Mouse (Mus musculus) ES-E14 (cell line): ENCODE data around the gene Ppm1n. TPM values are rescaled to one million over a fixed set of nuclear protein-coding genes. Genes with fewer than 3 reads are reported as not detected.

Experiments used
- DNase-seq: peaks from one replicate; pipeline ENCODE4 v3.0.0-alpha.2; 2013; ENCODE audit warnings: low read depth, low spot score
- H3K27ac ChIP-seq: 2 replicates; pipeline ENCODE4 v1.5.1; 2012; ENCODE audit warnings: low read depth, mild to moderate bottlenecking, low read length, moderate library complexity, mixed read lengths; ENCODE audit not compliant: poor library complexity, insufficient read depth, severe bottlenecking
- H3K36me3 ChIP-seq: 2 replicates; pipeline ENCODE4 v1.6.1; 2012; ENCODE audit warnings: mild to moderate bottlenecking, low read length, moderate library complexity, mixed read lengths; ENCODE audit not compliant: control insufficient read depth, poor library complexity, insufficient read depth, severe bottlenecking
- H3K4me1 ChIP-seq, 2 experiments: fragments of 150-350 bp in 1 of 2; sonication (generic) in 1 of 2; 2 replicates each; pipeline ENCODE4 v1.6.1; 2012; ENCODE audit warnings: low read length in 2 of 2, mild to moderate bottlenecking in 1 of 2, mixed read lengths in 1 of 2; ENCODE audit not compliant: control insufficient read depth in 2 of 2, insufficient read depth in 2 of 2, poor library complexity in 1 of 2
- H3K4me3 ChIP-seq, 2 experiments: fragments of 150-350 bp in 1 of 2; sonication (generic) in 1 of 2; 2 replicates each; pipeline ENCODE4 v1.5.1; 2012; ENCODE audit warnings: low read length in 2 of 2, low read depth in 1 of 2, mild to moderate bottlenecking in 1 of 2, mixed read lengths in 1 of 2; ENCODE audit not compliant: insufficient read depth in 1 of 2, poor library complexity in 1 of 2, severe bottlenecking in 1 of 2
- H3K9ac ChIP-seq: 2 replicates; pipeline ENCODE4 v1.6.1; 2012; ENCODE audit warnings: low read depth, mild to moderate bottlenecking, low read length, mixed read lengths; ENCODE audit not compliant: poor library complexity, insufficient read depth, severe bottlenecking
- H3K9me3 ChIP-seq: fragments of 150-350 bp; sonication (generic); 2 replicates; pipeline ENCODE4 v1.6.1; 2012; ENCODE audit warnings: low read depth, mild to moderate bottlenecking, low read length; ENCODE audit not compliant: control insufficient read depth, insufficient read depth
- CHD2 ChIP-seq: IDR thresholded peaks from 2 replicates; pipeline ENCODE4 v1.6.1; 2014; ENCODE audit warnings: mild to moderate bottlenecking, low read depth, low read length, inconsistent platforms
- HCFC1 ChIP-seq: IDR thresholded peaks from 2 replicates; pipeline ENCODE4 v1.6.1; 2012; ENCODE audit warnings: low read length, inconsistent platforms, borderline replicate concordance; ENCODE audit not compliant: insufficient read depth
- MAFK ChIP-seq: IDR thresholded peaks from 2 replicates; pipeline ENCODE4 v1.6.1; 2014; ENCODE audit warnings: mild to moderate bottlenecking, low read depth, low read length, inconsistent platforms; ENCODE audit not compliant: insufficient read depth
- ZC3H11A ChIP-seq: IDR thresholded peaks from 2 replicates; pipeline ENCODE4 v1.6.1; 2012; ENCODE audit warnings: low read depth, mild to moderate bottlenecking, inconsistent platforms, low read length, borderline replicate concordance
- ZNF384 ChIP-seq: IDR thresholded peaks from 2 replicates; pipeline ENCODE4 v1.6.1; 2012; ENCODE audit warnings: low read depth, low read length, inconsistent platforms
- in situ Hi-C, 2 experiments: fragments of 600-800 bp; cut with MboI; formaldehyde crosslinking; loops; one replicate each; pipeline ENCODE4 v1.15.1; 2025; ENCODE audit warnings: low sequenced_read_pairs in 2 of 2, inconsistent platforms in 1 of 2; ENCODE audit not compliant: unreplicated experiment in 2 of 2
- total RNA-seq: library from RNA; depleted of rRNA; stranded (reverse); fragments of 300-350 nt; gene quantifications from 2 replicates; pipeline ENCODE4 v1.2.3, GENCODE M21; 2012

The Ppm1n gene
- total RNA-seq, 1 experiment = 2.9 TPM

GRCm38 (mm10) chr7:19318201-19318600, 38.3 kb upstream of the Ppm1n start:
- TF ChIP-seq CHD2 (no peak), ZNF384 (no peak), HCFC1 (no peak), ZC3H11A (no peak), MAFK (no peak)
- Histone ChIP-seq H3K9ac (no peak overlapping the region), H3K27ac (no peak overlapping the region), H3K36me3 (no peaks in the 10 kb centered on the region), H3K4me3 (no peak overlapping the region), H3K4me1 (peaks cover 0 to 4% of the 10 kb centered on the region in 2 experiments; a peak in 1 of 4 replicates), H3K9me3 (no peaks in the 10 kb centered on the region)
- DNase-seq = no peak
- in situ Hi-C loops = no loop called here

- no peak for DNase-seq
- in situ Hi-C loops = no loop called here
- Histone ChIP-seq H3K4me3 (no peak overlapping the region), H3K4me1 (peaks cover 0 to 4% of the 10 kb centered on the region in 2 experiments; a peak in 1 of 4 replicates), H3K9ac (no peak overlapping the region), H3K27ac (no peak overlapping the region), H3K36me3 (no peaks in the 10 kb centered on the region), H3K9me3 (no peaks in the 10 kb centered on the region)
- TF ChIP-seq ZNF384 (no peak), CHD2 (no peak), MAFK (no peak), ZC3H11A (no peak), HCFC1 (no peak)
Observed at GRCm38 (mm10) chr7:19316451-19317161, 36.7 kb upstream of the Ppm1n start.

GRCm38 (mm10) chr7:19314033-19314432, 34.2 kb upstream of the Ppm1n start:
- Histone ChIP-seq H3K9ac (no peak overlapping the region), H3K36me3 (no peaks in the 10 kb centered on the region), H3K27ac (no peak overlapping the region), H3K9me3 (no peaks in the 10 kb centered on the region), H3K4me3 (no peak overlapping the region), H3K4me1 (no peaks in the 10 kb centered on the region)
- no peak for DNase-seq
- TF ChIP-seq HCFC1 (no peak), MAFK (no peak), ZC3H11A (no peak), ZNF384 (no peak), CHD2 (no peak)
- in situ Hi-C loops = no loop called here

GRCm38 (mm10) chr7:19311991-19312390, 32.1 kb upstream of the Ppm1n start:
- H3K9ac ChIP-seq = no peak overlapping the region
- no peaks in the 10 kb centered on the region for H3K9me3 ChIP-seq
- peaks cover 0 to 4% of the 10 kb centered on the region in 2 experiments; a peak in 1 of 4 replicates for H3K4me1 ChIP-seq
- no peak for DNase-seq
- H3K27ac ChIP-seq = no peak overlapping the region
- no peak overlapping the region for H3K4me3 ChIP-seq
- in situ Hi-C loops = no loop called here
- TF ChIP-seq CHD2 = no peak
- TF ChIP-seq HCFC1 = no peak
- no peak for TF ChIP-seq ZNF384
- TF ChIP-seq MAFK = no peak
- no peak for TF ChIP-seq ZC3H11A
- H3K36me3 ChIP-seq = no peaks in the 10 kb centered on the region
